Mouse (Mus musculus): ENCODE data around the gene Rara.

DNA sequence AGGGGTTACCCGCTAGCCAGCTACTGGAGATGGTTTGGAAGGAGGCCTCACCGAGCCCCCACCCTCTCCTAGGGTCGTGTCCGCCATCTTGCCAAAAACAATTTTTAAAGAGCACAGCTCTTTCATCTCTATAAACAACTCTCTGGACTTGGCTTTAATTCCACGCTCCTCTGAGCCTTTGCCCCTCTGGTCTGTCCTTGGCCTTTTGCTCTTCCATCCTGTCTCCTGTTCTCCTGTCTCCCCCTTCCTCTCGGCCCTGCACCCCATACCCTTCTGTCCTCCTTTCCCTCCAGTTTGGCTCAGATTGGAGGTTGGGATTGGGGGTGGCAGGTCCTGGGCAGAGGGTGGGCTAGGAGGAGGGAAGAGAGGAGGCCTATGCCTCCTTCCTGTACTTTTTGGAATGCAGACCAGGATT is 36.6 kb downstream of the Rara start:
- no peak for TF ChIP-seq CTCF (IDR thresholded peaks at IDR 0.05; ENCODE audit: extremely low read depth, insufficient read depth, insufficient read length, insufficient replicate concordance)
- no peak for TF ChIP-seq POLR2A (IDR thresholded peaks at IDR 0.05; ENCODE audit: low read depth, low read length)

Data from spleen, adult 2 months (tissue).